Mouse (Mus musculus): Measurements from ENCODE around the gene Gm21969. TPM values are rescaled to one million over a fixed set of nuclear protein-coding genes. Genes with fewer than 3 reads are reported as not detected.

The Gm21969 gene
- total RNA-seq, 2 experiments from 2014 or later, result not detected

- DNase-seq, result no peak
Measured at GRCm38 (mm10) chr4:139661897-139662296, 58.9 kb downstream of the Gm21969 start.

- no peak for DNase-seq
Measured at GRCm38 (mm10) chr4:139667632-139668031, 64.6 kb downstream of the Gm21969 start.

- peak; percentile 65 for DNase-seq
Measured at GRCm38 (mm10) chr4:139669847-139670246, 66.9 kb downstream of the Gm21969 start.

- DNase-seq, result no peak
Measured at GRCm38 (mm10) chr4:139675696-139676095, 72.7 kb downstream of the Gm21969 start.

- no peak for DNase-seq
Measured at GRCm38 (mm10) chr4:139683728-139684638, 81.0 kb downstream of the Gm21969 start.

- DNase-seq, result peak; percentile 72
Measured at GRCm38 (mm10) chr4:139684639-139685017, 81.6 kb downstream of the Gm21969 start.

- DNase-seq, result no peak
Measured at GRCm38 (mm10) chr4:139688058-139688457, 85.1 kb downstream of the Gm21969 start.

GRCm38 (mm10) chr4:139689627-139690269 lies 86.8 kb downstream of the Gm21969 start:
- peak; percentile 49 for DNase-seq

- DNase-seq, result no peak
Measured at GRCm38 (mm10) chr4:139693315-139693714, 90.3 kb downstream of the Gm21969 start.

GRCm38 (mm10) chr4:139697755-139698154 lies 94.8 kb downstream of the Gm21969 start:
- peak; percentile 31 for DNase-seq

GRCm38 (mm10) chr4:139698602-139699001 lies 95.6 kb downstream of the Gm21969 start:
- peak; percentile 25 for DNase-seq

- DNase-seq, result no peak
Measured at GRCm38 (mm10) chr4:139702914-139703313, 99.9 kb downstream of the Gm21969 start.

- no peak for DNase-seq
Measured at GRCm38 (mm10) chr4:139703468-139703867, 100.5 kb downstream of the Gm21969 start.

GRCm38 (mm10) chr4:139705986-139706385 lies 103.0 kb downstream of the Gm21969 start:
- DNase-seq, result no peak

- DNase-seq, result no peak
Measured at GRCm38 (mm10) chr4:139710467-139711334, 107.7 kb downstream of the Gm21969 start.

Small RNA genes lying within 50 kb of the gene (microRNA-seq; reads per million reads assigned to microRNA genes)
- gene Gm25571 (0 reads per million in 2 experiments), gene Mir7020 (0 reads per million in 2 experiments)

Other genes with a start within 250 kb of the Gm21969 start
- 1 to 10 TPM; 5.6 to 7.5 TPM for gene Iffo2, start 72.6 kb upstream of the Gm21969 start, total RNA-seq (2021)
- 10 to 100 TPM; 30.3 to 39.8 TPM for gene Aldh4a1, start 19.7 kb downstream of the Gm21969 start, total RNA-seq (2021)
- not detected for gene Tas1r2, start 50.4 kb downstream of the Gm21969 start, total RNA-seq (2021)
- gene Pax7, start 230.3 kb downstream of the Gm21969 start, total RNA-seq (2021), result 10 to 100 TPM in 1 of 2 experiments, 1 to 10 TPM in 1; 8.3 to 11.3 TPM

All from gastrocnemius, postnatal 10 days (tissue).